Mouse (Mus musculus) limb, embryonic 13.5 days (tissue): Measurements from ENCODE around the gene Timm29. TPM values are rescaled to one million over a fixed set of nuclear protein-coding genes. Genes with fewer than 3 reads are reported as not detected.
"Not testable (repeated sequence)": the region's sequence is repeated elsewhere in the genome, so short reads cannot be mapped to it uniquely, and the experiment has no call there.

ENCODE experiments used
- ATAC-seq: fragments of 200-750 bp; cut with Nextera tagmentation; 2 replicates; pipeline ENCODE4 v1.8.0; 2017; ENCODE audit warnings: low read depth, moderate number of reproducible peaks, moderate TSS enrichment; ENCODE audit not compliant: low FRiP score
- H3K27ac ChIP-seq: fragments of 300-500 bp; sonication (generic); 2 replicates; pipeline ENCODE4 v1.5.1; 2015; ENCODE audit warnings: inconsistent platforms, mild to moderate bottlenecking, moderate library complexity
- H3K27me3 ChIP-seq: fragments of 300-500 bp; sonication (generic); 2 replicates; pipeline ENCODE4 v1.6.1; 2015; ENCODE audit warnings: mild to moderate bottlenecking, inconsistent platforms
- H3K36me3 ChIP-seq: fragments of 300-500 bp; sonication (generic); 2 replicates; pipeline ENCODE4 v1.6.1; 2015; ENCODE audit warnings: inconsistent platforms, mild to moderate bottlenecking, moderate library complexity
- H3K4me1 ChIP-seq: fragments of 300-500 bp; sonication (generic); 2 replicates; pipeline ENCODE4 v1.6.1; 2015; ENCODE audit warnings: inconsistent platforms
- H3K4me2 ChIP-seq: fragments of 300-500 bp; sonication (generic); replicated peaks from 2 replicates; pipeline ENCODE4 v1.6.1; 2015; ENCODE audit warnings: inconsistent platforms, mild to moderate bottlenecking, moderate library complexity
- H3K4me3 ChIP-seq: fragments of 300-500 bp; sonication (generic); 2 replicates; pipeline ENCODE4 v1.5.1; 2015; ENCODE audit warnings: moderate library complexity, mild to moderate bottlenecking, inconsistent platforms
- H3K9ac ChIP-seq: fragments of 300-500 bp; sonication (generic); 2 replicates; pipeline ENCODE4 v1.6.1; 2015; ENCODE audit warnings: mild to moderate bottlenecking, inconsistent platforms
- H3K9me3 ChIP-seq: fragments of 300-500 bp; sonication (generic); 2 replicates; pipeline ENCODE4 v1.6.1; 2016; ENCODE audit warnings: inconsistent platforms
- WGBS: fragments of 180-500 bp; shearing (Covaris S2); methylation state at CpG from one replicate; pipeline ENCODE4 v1.1.7; 2015; 5-methylcytosine and 5-hydroxymethylcytosine counted together
- polyA plus RNA-seq: library from polyadenylated mRNA; unstranded; fragments of >200 nt; fragmentation: Nextera tagmentation; extraction: Ambion mirVana; gene quantifications from 2 replicates; pipeline ENCODE4 v1.2.1, GENCODE M21; 2015

Gene Timm29
- polyA plus RNA-seq, 1 experiment from 2014 or later, result 30.4 TPM

GRCm38 (mm10) chr9:21588350-21588749, 4.2 kb upstream of the Timm29 start:
- H3K9ac ChIP-seq, result no peak overlapping the region
- H3K36me3 ChIP-seq, result peaks cover 72% of the 10 kb centered on the region
- WGBS, result 90% methylated on average over 8 of the region's 8 CpGs
- no peak for ATAC-seq
- H3K27me3 ChIP-seq, result no peaks in the 10 kb centered on the region
- peaks cover 9% of the 10 kb centered on the region for H3K4me1 ChIP-seq
- no peak overlapping the region for H3K4me3 ChIP-seq
- H3K4me2 ChIP-seq, result no peak overlapping the region
- H3K9me3 ChIP-seq, result no peaks in the 10 kb centered on the region
- no peak overlapping the region for H3K27ac ChIP-seq

DNA sequence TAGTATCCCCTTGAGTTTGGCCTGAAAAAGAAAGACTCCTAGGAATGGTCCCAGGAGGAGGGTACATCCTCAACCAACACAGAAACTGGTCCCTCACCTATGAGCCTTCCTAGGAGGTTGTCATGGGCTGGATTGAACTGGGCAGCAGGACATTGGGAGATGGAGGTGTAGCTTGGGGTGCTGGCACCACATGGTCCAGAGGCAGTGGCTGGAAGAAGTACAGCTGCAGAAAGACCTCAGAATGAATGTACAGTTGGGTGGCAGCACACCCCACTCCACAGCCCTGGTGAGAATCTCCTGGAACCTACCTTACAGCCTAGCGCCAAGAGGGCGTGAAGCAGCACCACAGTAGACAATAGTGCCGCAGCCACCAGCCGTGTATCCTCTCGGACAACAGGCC, 3.0 kb upstream of the Timm29 start:
- H3K4me2 ChIP-seq, result no peak overlapping the region
- H3K9ac ChIP-seq, result no peak overlapping the region
- H3K36me3 ChIP-seq, result peaks cover 66% of the 10 kb centered on the region
- H3K4me3 ChIP-seq, result no peak overlapping the region
- ATAC-seq, result no peak
- H3K9me3 ChIP-seq, result no peaks in the 10 kb centered on the region
- peaks cover 21% of the 10 kb centered on the region for H3K4me1 ChIP-seq
- no peak overlapping the region for H3K27ac ChIP-seq
- 94% methylated on average over 5 of the region's 5 CpGs for WGBS
- no peaks in the 10 kb centered on the region for H3K27me3 ChIP-seq

DNA sequence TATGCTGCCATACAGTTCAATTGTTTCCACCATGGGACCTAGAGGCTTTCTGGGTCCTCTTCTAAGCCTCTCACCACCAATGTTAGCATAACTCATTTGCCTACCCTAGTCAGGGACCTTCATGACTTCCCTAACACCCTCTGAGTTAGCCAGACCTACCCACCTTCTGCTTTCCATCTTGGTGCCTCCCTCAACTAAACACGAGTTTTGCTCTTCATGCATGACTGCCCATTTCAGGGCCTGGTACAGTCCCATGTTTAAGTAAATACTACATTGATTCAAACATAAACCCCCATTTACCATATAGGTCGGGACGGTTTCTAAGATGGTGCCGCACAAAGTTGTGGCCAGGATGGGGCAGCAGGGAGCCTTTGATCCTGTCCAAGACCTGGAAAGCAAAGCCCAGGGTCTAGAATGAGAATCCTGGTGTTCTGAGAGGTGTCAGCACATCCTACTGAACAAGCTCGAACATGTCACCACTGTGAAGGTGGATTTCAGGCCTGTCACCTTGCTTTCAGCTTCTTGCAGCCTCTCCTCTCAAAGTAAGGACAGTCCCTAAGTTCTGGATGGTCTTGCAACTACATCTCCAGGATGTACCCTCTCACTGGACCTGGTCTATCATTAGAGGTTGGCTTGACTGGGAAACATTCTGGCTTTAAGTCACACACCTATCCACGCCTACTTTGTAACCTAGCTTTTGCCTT, 1.2 kb upstream of the Timm29 start:
- 83% methylated on average over 6 of the region's 6 CpGs for WGBS
- peaks cover 66% of the 10 kb centered on the region for H3K36me3 ChIP-seq
- no peak overlapping the region for H3K9ac ChIP-seq
- no peaks in the 10 kb centered on the region for H3K27me3 ChIP-seq
- no peaks in the 10 kb centered on the region for H3K9me3 ChIP-seq
- ATAC-seq, result no peak
- H3K27ac ChIP-seq, result 0 out of 2 replicates have a peak overlapping the region, but pooled peaks have one; percentile 2
- H3K4me1 ChIP-seq, result peaks cover 29% of the 10 kb centered on the region
- peak overlapping the region; percentile 89 for H3K4me3 ChIP-seq
- peak overlapping the region; percentile 96 for H3K4me2 ChIP-seq

GRCm38 (mm10) chr9:21591831-21592702, 455 bp upstream of the Timm29 start:
- ATAC-seq, result peak; percentile 66; the same call in 1 of the 2 replicates
- H3K4me2 ChIP-seq, result peak overlapping the region; percentile 96
- H3K9me3 ChIP-seq, result no peaks in the 10 kb centered on the region
- peak overlapping the region; percentile 70 for H3K9ac ChIP-seq
- peaks cover 29% of the 10 kb centered on the region for H3K4me1 ChIP-seq
- WGBS, result 20% methylated on average over 17 of the region's 17 CpGs
- H3K27ac ChIP-seq, result peak overlapping the region; percentile 67
- no peaks in the 10 kb centered on the region for H3K27me3 ChIP-seq
- H3K4me3 ChIP-seq, result peak overlapping the region; percentile 89
- H3K36me3 ChIP-seq, result peaks cover 66% of the 10 kb centered on the region

DNA sequence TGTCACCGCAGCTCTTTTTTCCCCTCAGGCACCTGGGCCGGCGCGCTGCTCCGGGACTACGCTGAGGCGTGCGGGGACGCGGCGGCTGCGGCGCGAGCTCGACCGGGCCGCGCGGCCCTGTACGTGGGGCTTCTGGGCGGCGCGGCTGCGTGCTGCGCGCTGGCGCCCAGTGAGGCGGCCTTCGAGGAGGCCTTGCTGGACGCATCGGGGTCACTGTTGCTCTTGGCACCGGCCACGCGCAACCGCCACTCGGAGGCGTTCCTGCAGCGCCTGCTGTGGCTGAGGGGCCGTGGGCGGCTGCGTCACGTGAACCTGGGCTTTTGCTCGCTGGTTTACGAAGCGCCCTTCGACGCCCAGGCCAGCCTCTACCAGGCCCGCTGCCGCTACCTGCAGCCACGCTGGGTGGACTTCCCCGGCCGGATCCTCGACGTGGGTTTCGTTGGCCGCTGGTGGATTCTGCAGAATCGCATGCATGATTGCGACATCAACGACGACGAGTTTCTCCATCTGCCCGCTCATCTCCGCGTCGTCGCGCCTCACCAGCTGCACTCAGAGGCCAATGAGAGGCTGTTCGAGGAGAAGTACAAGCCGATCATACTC, 700 bp downstream of the Timm29 start:
- Histone ChIP-seq H3K4me1 (peaks cover 29% of the 10 kb centered on the region), H3K27me3 (no peaks in the 10 kb centered on the region), H3K36me3 (peaks cover 55% of the 10 kb centered on the region), H3K9ac (peak overlapping the region; percentile 94), H3K9me3 (no peaks in the 10 kb centered on the region), H3K4me2 (peak overlapping the region; percentile 96), H3K27ac (peak overlapping the region; percentile 76), H3K4me3 (peak overlapping the region; percentile 89)
- peak; percentile 48; the same call in 1 of the 2 replicates for ATAC-seq
- WGBS, result 2% methylated on average over 53 of the region's 69 CpGs

- Histone ChIP-seq H3K4me1 (peaks cover 29% of the 10 kb centered on the region), H3K9ac (peak overlapping the region; percentile 94; the same call in 1 of the 2 replicates), H3K4me2 (peak overlapping the region; percentile 96), H3K36me3 (peaks cover 43% of the 10 kb centered on the region), H3K4me3 (peak overlapping the region; percentile 89)
- 91% methylated on average over 8 of the region's 8 CpGs for WGBS
- H3K27me3 ChIP-seq, H3K27ac ChIP-seq, ATAC-seq, H3K9me3 ChIP-seq: not testable (repeated sequence)
Observed at GRCm38 (mm10) chr9:21594350-21594749, 1.8 kb downstream of the Timm29 start.

DNA sequence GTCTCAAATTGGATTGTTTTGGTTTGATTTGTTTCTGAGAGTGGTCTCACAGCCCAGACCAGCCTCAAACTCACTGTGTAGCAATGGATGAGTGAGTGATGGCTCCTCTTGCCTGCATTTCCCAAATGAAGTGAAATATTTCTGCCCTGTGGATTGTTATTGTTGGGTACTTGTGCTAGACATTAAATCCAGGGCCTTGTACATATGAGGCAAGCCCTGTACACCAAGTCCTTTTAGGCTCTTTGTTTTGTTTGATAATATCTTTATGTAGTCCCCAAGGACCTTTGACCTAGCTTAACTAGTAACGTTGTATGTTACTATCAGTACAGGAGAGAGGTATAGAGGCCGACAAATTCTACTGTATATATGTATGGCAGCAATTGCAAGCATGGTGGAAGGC, 2.3 kb downstream of the Timm29 start:
- H3K9me3 ChIP-seq, result no peaks in the 10 kb centered on the region
- 0 out of 2 replicates have a peak overlapping the region, but pooled peaks have one; percentile 94 for H3K9ac ChIP-seq
- no peaks in the 10 kb centered on the region for H3K27me3 ChIP-seq
- no peak overlapping the region; the same call in 1 of the 2 replicates for H3K4me2 ChIP-seq
- peaks cover 38% of the 10 kb centered on the region for H3K36me3 ChIP-seq
- 94% methylated on average over 2 of the region's 2 CpGs for WGBS
- H3K27ac ChIP-seq, result no peak overlapping the region
- no peak for ATAC-seq
- H3K4me1 ChIP-seq, result peaks cover 29% of the 10 kb centered on the region
- H3K4me3 ChIP-seq, result no peak overlapping the region

GRCm38 (mm10) chr9:21598198-21598597, 5.7 kb downstream of the Timm29 start:
- Histone ChIP-seq H3K27me3 (no peaks in the 10 kb centered on the region), H3K36me3 (peaks cover 31% of the 10 kb centered on the region; the same call in 1 of the 2 replicates), H3K9me3 (no peaks in the 10 kb centered on the region), H3K27ac (no peak overlapping the region), H3K4me2 (no peak overlapping the region), H3K9ac (no peak overlapping the region), H3K4me3 (no peak overlapping the region), H3K4me1 (peaks cover 22% of the 10 kb centered on the region)
- 39% methylated on average over 2 of the region's 2 CpGs for WGBS
- ATAC-seq, result no peak

GRCm38 (mm10) chr9:21600186-21600585, 7.7 kb downstream of the Timm29 start:
- no peaks in the 10 kb centered on the region for H3K27me3 ChIP-seq
- H3K9ac ChIP-seq, result no peak overlapping the region
- peaks cover 19% of the 10 kb centered on the region; the same call in 1 of the 2 replicates for H3K36me3 ChIP-seq
- no peak overlapping the region for H3K4me2 ChIP-seq
- peaks cover 4% of the 10 kb centered on the region for H3K4me1 ChIP-seq
- no peaks in the 10 kb centered on the region for H3K9me3 ChIP-seq
- H3K4me3 ChIP-seq, result no peak overlapping the region
- no peak overlapping the region for H3K27ac ChIP-seq
- 72% methylated on average over 3 of the region's 3 CpGs for WGBS
- ATAC-seq, result no peak

DNA sequence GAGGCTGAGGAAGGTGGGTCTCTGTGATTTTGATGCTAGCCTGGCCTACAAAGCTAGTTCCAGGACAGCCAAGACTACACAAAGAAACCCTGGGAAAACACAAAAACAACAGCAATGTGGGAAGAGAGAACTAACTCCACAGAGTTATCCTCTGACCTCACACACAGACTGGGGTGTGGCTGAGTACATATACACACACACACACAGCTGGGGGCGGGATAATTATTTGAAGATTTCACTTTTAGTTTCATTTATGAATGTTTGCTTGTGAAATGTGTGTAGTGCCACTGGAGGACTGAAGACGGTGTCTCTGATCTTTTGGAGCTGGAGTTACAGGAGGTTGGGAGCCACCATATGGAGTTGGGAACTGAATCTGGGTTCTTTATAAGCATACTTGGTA, 8.6 kb downstream of the Timm29 start:
- no peak overlapping the region for H3K4me2 ChIP-seq
- 86% methylated on average over 2 of the region's 2 CpGs for WGBS
- H3K36me3 ChIP-seq, result peaks cover 10% of the 10 kb centered on the region; the same call in 1 of the 2 replicates
- ATAC-seq, result no peak
- H3K27ac ChIP-seq, result no peak overlapping the region
- H3K4me3 ChIP-seq, result no peak overlapping the region
- H3K9me3 ChIP-seq, result no peaks in the 10 kb centered on the region
- no peaks in the 10 kb centered on the region for H3K27me3 ChIP-seq
- H3K4me1 ChIP-seq, result no peaks in the 10 kb centered on the region
- no peak overlapping the region for H3K9ac ChIP-seq

DNA sequence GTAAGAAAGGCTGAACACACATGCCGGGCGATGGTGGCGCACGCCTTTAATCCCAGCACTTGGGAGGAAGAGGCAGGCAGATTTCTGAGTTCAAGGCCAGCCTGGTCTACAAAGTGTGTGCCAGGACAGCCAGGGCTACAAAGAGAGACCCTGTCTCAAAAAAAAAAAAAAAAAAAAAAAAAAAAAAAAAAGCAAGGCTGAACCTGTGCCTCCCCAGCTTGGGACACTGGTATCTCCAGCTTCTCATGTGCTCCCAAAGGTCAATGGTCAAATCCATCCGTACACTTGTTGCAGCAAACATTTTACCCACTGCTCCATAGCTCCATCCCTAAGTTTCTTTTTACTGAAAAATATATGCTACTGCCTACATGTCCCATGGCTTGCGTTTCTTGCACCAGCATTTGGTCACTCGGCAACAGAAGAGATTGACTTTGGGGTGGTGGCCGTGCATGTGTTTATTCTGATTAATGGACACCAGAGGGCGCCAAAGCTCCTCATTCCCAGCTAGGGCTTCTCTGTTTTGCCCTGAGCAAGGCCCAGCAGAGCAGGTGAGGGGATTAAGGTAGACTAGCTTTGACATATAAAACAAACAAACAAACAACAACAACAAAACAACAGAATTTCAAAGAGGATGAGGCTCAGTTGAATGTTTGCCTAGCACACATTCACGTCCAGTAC, 9.3 kb downstream of the Timm29 start:
- peaks cover 2% of the 10 kb centered on the region; the same call in 1 of the 2 replicates for H3K36me3 ChIP-seq
- no peak overlapping the region for H3K4me3 ChIP-seq
- no peaks in the 10 kb centered on the region for H3K9me3 ChIP-seq
- no peak overlapping the region for H3K4me2 ChIP-seq
- H3K27ac ChIP-seq, result no peak overlapping the region
- H3K27me3 ChIP-seq, result no peaks in the 10 kb centered on the region
- WGBS, result 48% methylated on average over 10 of the region's 10 CpGs
- H3K4me1 ChIP-seq, result no peaks in the 10 kb centered on the region
- ATAC-seq, result peak; percentile 73
- H3K9ac ChIP-seq, result no peak overlapping the region
